Mouse (Mus musculus) olfactory bulb, adult 2 months (tissue): ENCODE measurements around the gene Cwc22.

Experiments used
- CTCF ChIP-seq: fragments of 200-500 bp; IDR thresholded peaks from 2 replicates; pipeline ENCODE4 v1.5.1; 2012; ENCODE audit warnings: low read depth, mild to moderate bottlenecking, low read length, moderate library complexity; ENCODE audit not compliant: insufficient read depth
- POLR2A ChIP-seq: fragments of 200-500 bp; IDR thresholded peaks from 2 replicates; pipeline ENCODE4 v1.6.1; 2012; ENCODE audit warnings: mild to moderate bottlenecking, low read depth, low read length, moderate library complexity; ENCODE audit not compliant: insufficient read depth

- TF ChIP-seq CTCF (no peak), POLR2A (no peak)
These were observed 19.7 kb downstream of the Cwc22 start for GRCm38 (mm10) chr2:77926468-77926867.
